Mouse (Mus musculus): Measurements from ENCODE around the gene Gper1. TPM values are rescaled to one million over a fixed set of nuclear protein-coding genes. Genes with fewer than 3 reads are reported as not detected.

The Gper1 gene
- polyA plus RNA-seq, 1 experiment from 2014 or later: 1.1 TPM

DNA sequence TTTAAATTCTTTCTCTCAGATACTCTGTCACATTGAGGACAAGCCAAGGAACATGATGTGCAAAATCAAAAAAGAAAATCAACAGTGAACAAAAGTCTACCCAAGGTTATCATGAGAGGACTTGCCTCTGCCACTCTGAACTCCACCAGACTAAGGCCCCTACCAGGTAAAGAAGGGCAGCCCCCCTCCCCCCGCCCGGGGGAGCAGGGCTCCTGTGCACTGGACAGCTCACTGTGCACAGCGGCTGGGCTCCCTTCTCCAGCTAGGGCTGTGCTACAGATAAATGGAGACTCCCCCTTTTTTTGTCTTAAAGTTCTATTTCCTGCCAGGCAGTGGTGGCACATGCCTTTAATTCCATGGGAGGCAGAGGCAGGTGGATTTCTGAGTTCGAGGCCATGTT lies 14.8 kb downstream of the Gper1 start:
- H3K27ac ChIP-seq (ENCODE audit: low read length): no peak overlapping the region
- 98% methylated on average over 4 of the region's 4 CpGs for WGBS
- no peaks in the 10 kb centered on the region for H3K9me3 ChIP-seq (ENCODE audit: control insufficient read depth, low read length)
- no peak overlapping the region for H3K4me2 ChIP-seq (ENCODE audit: low read depth, low read length)
- ATAC-seq: no peak
- H3K27me3 ChIP-seq (replicated peaks; ENCODE audit: control insufficient read depth, insufficient read depth, low read length): no peaks in the 10 kb centered on the region
- H3K4me1 ChIP-seq (ENCODE audit: control insufficient read depth, insufficient read depth, low read length): no peaks in the 10 kb centered on the region
- no peak overlapping the region for H3K9ac ChIP-seq (ENCODE audit: low read depth, low read length)
- H3K36me3 ChIP-seq (ENCODE audit: control insufficient read depth, insufficient read depth, low read length): no peaks in the 10 kb centered on the region
- no peak overlapping the region for H3K4me3 ChIP-seq (ENCODE audit: low read length)

- no peaks in the 10 kb centered on the region for H3K27me3 ChIP-seq (replicated peaks; ENCODE audit: control insufficient read depth, insufficient read depth, low read length)
- 84% methylated on average over 12 of the region's 12 CpGs for WGBS
Observed at GRCm38 (mm10) chr5:139438440-139438839, 15.5 kb downstream of the Gper1 start.

GRCm38 (mm10) chr5:139440451-139440850 lies 17.5 kb downstream of the Gper1 start:
- 80% methylated on average over 5 of the region's 5 CpGs for WGBS
- H3K9me3 ChIP-seq (ENCODE audit: control insufficient read depth, low read length): no peaks in the 10 kb centered on the region
- no peak overlapping the region for H3K27ac ChIP-seq (ENCODE audit: low read length)
- H3K4me3 ChIP-seq (ENCODE audit: low read length): no peak overlapping the region
- no peaks in the 10 kb centered on the region for H3K36me3 ChIP-seq (ENCODE audit: control insufficient read depth, insufficient read depth, low read length)
- H3K4me2 ChIP-seq (ENCODE audit: low read depth, low read length): no peak overlapping the region
- no peak for ATAC-seq
- no peak overlapping the region for H3K9ac ChIP-seq (ENCODE audit: low read depth, low read length)
- no peaks in the 10 kb centered on the region for H3K27me3 ChIP-seq (replicated peaks; ENCODE audit: control insufficient read depth, insufficient read depth, low read length)
- no peaks in the 10 kb centered on the region for H3K4me1 ChIP-seq (ENCODE audit: control insufficient read depth, insufficient read depth, low read length)

More at GRCm38 (mm10) chr5:139438440-139438839, 15.5 kb downstream of the Gper1 start:
- Histone ChIP-seq H3K9me3 (ENCODE audit: control insufficient read depth, low read length) (no peaks in the 10 kb centered on the region), H3K27ac (ENCODE audit: low read length) (no peak overlapping the region), H3K4me2 (ENCODE audit: low read depth, low read length) (no peak overlapping the region), H3K36me3 (ENCODE audit: control insufficient read depth, insufficient read depth, low read length) (no peaks in the 10 kb centered on the region), H3K4me3 (ENCODE audit: low read length) (no peak overlapping the region), H3K4me1 (ENCODE audit: control insufficient read depth, insufficient read depth, low read length) (no peaks in the 10 kb centered on the region), H3K9ac (ENCODE audit: low read depth, low read length) (no peak overlapping the region)
- no peak for ATAC-seq

- Histone ChIP-seq H3K9me3 (ENCODE audit: control insufficient read depth, low read length) (no peaks in the 10 kb centered on the region), H3K9ac (ENCODE audit: low read depth, low read length) (no peak overlapping the region), H3K4me3 (ENCODE audit: low read length) (no peak overlapping the region), H3K36me3 (ENCODE audit: control insufficient read depth, insufficient read depth, low read length) (no peaks in the 10 kb centered on the region), H3K4me1 (ENCODE audit: control insufficient read depth, insufficient read depth, low read length) (peaks cover 3% of the 10 kb centered on the region; the same call in 1 of the 2 replicates), H3K27ac (ENCODE audit: low read length) (no peak overlapping the region), H3K4me2 (ENCODE audit: low read depth, low read length) (no peak overlapping the region), H3K27me3 (replicated peaks; ENCODE audit: control insufficient read depth, insufficient read depth, low read length) (no peaks in the 10 kb centered on the region)
- 96% methylated on average over 11 of the region's 11 CpGs for WGBS
- ATAC-seq: no peak
Observed at GRCm38 (mm10) chr5:139440926-139441725, 18.2 kb downstream of the Gper1 start.

DNA sequence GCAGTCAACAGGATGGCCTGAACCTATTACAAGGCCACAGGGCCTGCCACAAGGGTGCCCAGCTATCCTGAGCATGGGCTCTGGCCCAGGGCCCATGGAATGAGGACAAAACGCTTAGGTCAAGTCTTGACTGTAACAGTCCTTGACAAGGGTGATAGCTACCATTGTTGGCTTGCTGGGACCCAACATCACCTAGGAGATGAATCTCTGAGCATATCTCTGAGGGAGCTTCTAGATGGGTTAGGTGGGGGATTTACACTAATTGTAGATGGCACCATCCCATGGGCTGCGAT lies 18.7 kb downstream of the Gper1 start:
- no peak overlapping the region for H3K4me2 ChIP-seq (ENCODE audit: low read depth, low read length)
- ATAC-seq: no peak
- H3K36me3 ChIP-seq (ENCODE audit: control insufficient read depth, insufficient read depth, low read length): no peaks in the 10 kb centered on the region
- H3K9ac ChIP-seq (ENCODE audit: low read depth, low read length): no peak overlapping the region
- no peak overlapping the region for H3K27ac ChIP-seq (ENCODE audit: low read length)
- H3K4me1 ChIP-seq (ENCODE audit: control insufficient read depth, insufficient read depth, low read length): peaks cover 3% of the 10 kb centered on the region; the same call in 1 of the 2 replicates
- no peaks in the 10 kb centered on the region for H3K27me3 ChIP-seq (replicated peaks; ENCODE audit: control insufficient read depth, insufficient read depth, low read length)
- 96% methylated on average over 2 of the region's 2 CpGs for WGBS
- no peak overlapping the region for H3K4me3 ChIP-seq (ENCODE audit: low read length)
- H3K9me3 ChIP-seq (ENCODE audit: control insufficient read depth, low read length): no peaks in the 10 kb centered on the region

DNA sequence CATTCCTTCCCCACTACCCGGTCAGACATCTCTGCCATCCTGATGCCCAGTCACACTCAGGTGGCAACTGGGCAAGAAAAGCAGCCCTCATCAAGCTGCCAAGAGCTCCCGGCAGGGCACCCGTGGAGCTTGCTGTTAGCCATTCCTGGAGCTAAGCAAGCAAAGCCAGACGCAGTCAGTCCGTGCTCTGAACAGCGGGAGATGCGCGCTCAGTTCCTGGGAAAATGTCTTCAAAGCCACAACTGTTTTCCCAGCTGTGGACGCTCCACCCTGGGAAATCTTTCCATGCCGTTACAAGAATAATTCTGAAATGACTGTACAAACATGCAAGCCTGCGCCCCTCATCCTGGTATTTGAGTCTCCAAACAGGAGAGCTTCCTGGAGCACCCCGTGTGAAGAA lies 19.5 kb downstream of the Gper1 start:
- no peak for ATAC-seq
- Histone ChIP-seq H3K27ac (ENCODE audit: low read length) (no peak overlapping the region), H3K9ac (ENCODE audit: low read depth, low read length) (no peak overlapping the region), H3K4me2 (ENCODE audit: low read depth, low read length) (no peak overlapping the region), H3K9me3 (ENCODE audit: control insufficient read depth, low read length) (no peaks in the 10 kb centered on the region), H3K4me3 (ENCODE audit: low read length) (no peak overlapping the region), H3K27me3 (replicated peaks; ENCODE audit: control insufficient read depth, insufficient read depth, low read length) (no peaks in the 10 kb centered on the region), H3K36me3 (ENCODE audit: control insufficient read depth, insufficient read depth, low read length) (no peaks in the 10 kb centered on the region), H3K4me1 (ENCODE audit: control insufficient read depth, insufficient read depth, low read length) (peaks cover 3% of the 10 kb centered on the region; the same call in 1 of the 2 replicates)
- WGBS: 71% methylated on average over 12 of the region's 12 CpGs

DNA sequence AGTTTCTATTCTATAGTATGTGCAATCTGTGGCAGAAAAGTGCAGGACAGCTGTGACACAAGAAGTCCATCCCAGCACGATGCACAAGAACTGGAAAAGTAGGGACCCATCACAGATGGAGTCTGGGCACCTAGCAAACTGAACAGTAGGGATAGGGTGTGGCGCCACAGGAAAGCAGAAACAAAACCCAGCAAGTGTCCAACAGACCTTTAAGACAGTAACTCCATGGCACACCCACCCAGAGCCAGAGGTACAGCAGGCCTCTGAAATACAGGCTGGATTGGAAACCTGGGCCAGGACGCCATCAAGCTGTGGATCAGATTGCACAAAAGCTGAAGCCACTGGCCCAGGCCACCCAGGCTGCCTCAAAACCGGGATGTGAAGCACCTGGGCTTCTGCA lies 20.0 kb downstream of the Gper1 start:
- Histone ChIP-seq H3K4me1 (ENCODE audit: control insufficient read depth, insufficient read depth, low read length) (peaks cover 3% of the 10 kb centered on the region; the same call in 1 of the 2 replicates), H3K27me3 (replicated peaks; ENCODE audit: control insufficient read depth, insufficient read depth, low read length) (no peaks in the 10 kb centered on the region), H3K36me3 (ENCODE audit: control insufficient read depth, insufficient read depth, low read length) (no peaks in the 10 kb centered on the region), H3K9ac (ENCODE audit: low read depth, low read length) (no peak overlapping the region), H3K9me3 (ENCODE audit: control insufficient read depth, low read length) (no peaks in the 10 kb centered on the region), H3K4me2 (ENCODE audit: low read depth, low read length) (no peak overlapping the region), H3K4me3 (ENCODE audit: low read length) (no peak overlapping the region), H3K27ac (ENCODE audit: low read length) (no peak overlapping the region)
- 66% methylated on average over 4 of the region's 4 CpGs for WGBS
- no peak for ATAC-seq

DNA sequence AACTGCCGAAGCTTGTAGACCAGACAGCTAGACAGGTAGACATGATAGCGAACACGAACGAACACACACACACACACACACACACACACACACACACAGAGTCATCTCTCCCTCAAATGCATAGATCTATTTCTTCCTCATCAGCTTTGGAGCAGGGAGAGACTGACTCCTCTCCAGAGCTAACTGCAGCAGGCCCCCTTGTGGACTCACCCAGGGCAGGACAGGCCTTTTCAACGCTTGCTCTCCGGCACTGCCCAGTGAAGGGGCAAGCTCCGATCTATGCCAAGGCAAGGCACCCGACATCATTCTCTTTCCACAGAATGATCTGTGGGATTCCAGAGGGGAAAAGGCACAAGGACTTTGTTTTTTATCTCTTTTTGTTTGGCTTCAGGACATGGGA lies 22.3 kb downstream of the Gper1 start:
- WGBS: 76% methylated on average over 8 of the region's 8 CpGs
- Histone ChIP-seq H3K4me2 (ENCODE audit: low read depth, low read length) (no peak overlapping the region), H3K4me1 (ENCODE audit: control insufficient read depth, insufficient read depth, low read length) (peaks cover 9% of the 10 kb centered on the region; the same call in 1 of the 2 replicates), H3K36me3 (ENCODE audit: control insufficient read depth, insufficient read depth, low read length) (no peaks in the 10 kb centered on the region), H3K9me3 (ENCODE audit: control insufficient read depth, low read length) (no peaks in the 10 kb centered on the region), H3K4me3 (ENCODE audit: low read length) (no peak overlapping the region), H3K9ac (ENCODE audit: low read depth, low read length) (0 out of 2 replicates have a peak overlapping the region, but pooled peaks have one; percentile 29), H3K27ac (ENCODE audit: low read length) (no peak overlapping the region), H3K27me3 (replicated peaks; ENCODE audit: control insufficient read depth, insufficient read depth, low read length) (no peaks in the 10 kb centered on the region)
- no peak for ATAC-seq

- Histone ChIP-seq H3K4me2 (ENCODE audit: low read depth, low read length) (no peak overlapping the region), H3K27ac (ENCODE audit: low read length) (no peak overlapping the region), H3K27me3 (replicated peaks; ENCODE audit: control insufficient read depth, insufficient read depth, low read length) (no peaks in the 10 kb centered on the region), H3K36me3 (ENCODE audit: control insufficient read depth, insufficient read depth, low read length) (no peaks in the 10 kb centered on the region), H3K9me3 (ENCODE audit: control insufficient read depth, low read length) (no peaks in the 10 kb centered on the region), H3K4me1 (ENCODE audit: control insufficient read depth, insufficient read depth, low read length) (peaks cover 9% of the 10 kb centered on the region; the same call in 1 of the 2 replicates), H3K9ac (ENCODE audit: low read depth, low read length) (no peak overlapping the region), H3K4me3 (ENCODE audit: low read length) (no peak overlapping the region)
- ATAC-seq: no peak
- WGBS: 67% methylated on average over 6 of the region's 6 CpGs
Observed at GRCm38 (mm10) chr5:139448025-139448424, 25.1 kb downstream of the Gper1 start.

Data from intestine, embryonic 16.5 days (tissue).